Mouse (Mus musculus) urinary bladder, postnatal 25 days (tissue): Measurements from ENCODE around the gene Atp13a2.

Experiments
- DNase-seq: peaks from one replicate; pipeline ENCODE4 v3.0.0; 2022; ENCODE audit warnings: low spot score

The Atp13a2 gene

GRCm38 (mm10) chr4:140986711-140987395 lies at the start of gene Atp13a2:
Atp13a2 (plus strand) TSS chr4:140986873.
- peak; percentile 91 for DNase-seq

GRCm38 (mm10) chr4:140944356-140944755 lies 42.3 kb upstream of the Atp13a2 start:
- DNase-seq, result no peak

- DNase-seq, result no peak
Measured at GRCm38 (mm10) chr4:140944961-140945442, 41.7 kb upstream of the Atp13a2 start.

GRCm38 (mm10) chr4:140945571-140945970 lies 41.1 kb upstream of the Atp13a2 start:
- DNase-seq, result no peak

- no peak for DNase-seq
Measured at GRCm38 (mm10) chr4:140946048-140946447, 40.6 kb upstream of the Atp13a2 start.

GRCm38 (mm10) chr4:140946580-140947205 lies 40.0 kb upstream of the Atp13a2 start:
- DNase-seq, result no peak

GRCm38 (mm10) chr4:140947487-140948440 lies 38.9 kb upstream of the Atp13a2 start:
- DNase-seq, result no peak

GRCm38 (mm10) chr4:140948481-140948880 lies 38.2 kb upstream of the Atp13a2 start:
- DNase-seq, result no peak

GRCm38 (mm10) chr4:140949052-140949451 lies 37.6 kb upstream of the Atp13a2 start:
- no peak for DNase-seq

- DNase-seq, result no peak
Measured at GRCm38 (mm10) chr4:140949616-140950015, 37.1 kb upstream of the Atp13a2 start.

GRCm38 (mm10) chr4:140950574-140950973 lies 36.1 kb upstream of the Atp13a2 start:
- DNase-seq, result no peak

- DNase-seq, result no peak
Measured at GRCm38 (mm10) chr4:140951861-140952641, 34.6 kb upstream of the Atp13a2 start.

GRCm38 (mm10) chr4:140957131-140957702 lies 29.5 kb upstream of the Atp13a2 start:
- no peak for DNase-seq

GRCm38 (mm10) chr4:140957725-140958124 lies 28.9 kb upstream of the Atp13a2 start:
- DNase-seq, result peak; percentile 73

GRCm38 (mm10) chr4:140958319-140958718 lies 28.4 kb upstream of the Atp13a2 start:
- DNase-seq, result no peak

- DNase-seq, result no peak
Measured at GRCm38 (mm10) chr4:140959128-140959679, 27.5 kb upstream of the Atp13a2 start.

GRCm38 (mm10) chr4:140959715-140960479 lies 26.8 kb upstream of the Atp13a2 start:
- no peak for DNase-seq

- DNase-seq, result peak; percentile 84
Measured at GRCm38 (mm10) chr4:140960781-140961466, 25.7 kb upstream of the Atp13a2 start, which contains the start of gene Sdhb. Sdhb (plus strand) TSS chr4:140961203.

GRCm38 (mm10) chr4:140961467-140962206 lies 25.0 kb upstream of the Atp13a2 start:
- DNase-seq, result no peak
